Mouse (Mus musculus): ENCODE results near the gene Shd. TPM values are rescaled to one million over a fixed set of nuclear protein-coding genes. Genes with fewer than 3 reads are reported as not detected.

Gene Shd
- total RNA-seq, 1 experiment: 1.5 TPM

GRCm38 (mm10) chr17:56024476-56024875, 54.2 kb downstream of the Shd start:
- no peak for TF ChIP-seq CHD2 (IDR thresholded peaks at IDR 0.05; ENCODE audit: low read depth, low read length)
- TF ChIP-seq ZC3H11A (IDR thresholded peaks at IDR 0.05; ENCODE audit: borderline replicate concordance, low read depth, low read length): no peak
- TF ChIP-seq HCFC1 (IDR thresholded peaks at IDR 0.05; ENCODE audit: borderline replicate concordance, insufficient read depth, low read length): no peak
- TF ChIP-seq ZNF384 (IDR thresholded peaks at IDR 0.05; ENCODE audit: low read depth, low read length): no peak
- no peak for TF ChIP-seq MAFK (IDR thresholded peaks at IDR 0.05; ENCODE audit: insufficient read depth, low read depth, low read length)
- in situ Hi-C loops (cut with MboI; ENCODE audit: low sequenced_read_pairs in 2 of 2, unreplicated experiment in 2 of 2): no loop called here
- no peaks in the 10 kb centered on the region for H3K9me3 ChIP-seq (ENCODE audit: control insufficient read depth, insufficient read depth, low read depth, low read length)
- H3K9ac ChIP-seq (ENCODE audit: insufficient read depth, low read depth, low read length, poor library complexity, severe bottlenecking): no peak overlapping the region
- H3K27ac ChIP-seq (ENCODE audit: insufficient read depth, low read depth, low read length, poor library complexity, severe bottlenecking): no peak overlapping the region
- peaks cover 14% of the 10 kb centered on the region; the same call in 1 of the 2 replicates for H3K36me3 ChIP-seq (ENCODE audit: control insufficient read depth, insufficient read depth, low read length, poor library complexity, severe bottlenecking)
- no peak overlapping the region for H3K4me3 ChIP-seq (ENCODE audit: insufficient read depth in 1 of 2, low read depth in 1 of 2, low read length in 2 of 2, poor library complexity in 1 of 2, severe bottlenecking in 1 of 2)
- no peak for DNase-seq (ENCODE audit: low read depth, low spot score)
- H3K4me1 ChIP-seq (ENCODE audit: control insufficient read depth in 2 of 2, insufficient read depth in 2 of 2, low read length in 2 of 2, poor library complexity in 1 of 2): no peaks in the 10 kb centered on the region

- Histone ChIP-seq H3K9ac (ENCODE audit: insufficient read depth, low read depth, low read length, poor library complexity, severe bottlenecking) (no peak overlapping the region), H3K27ac (ENCODE audit: insufficient read depth, low read depth, low read length, poor library complexity, severe bottlenecking) (no peak overlapping the region), H3K4me3 (ENCODE audit: insufficient read depth in 1 of 2, low read depth in 1 of 2, low read length in 2 of 2, poor library complexity in 1 of 2, severe bottlenecking in 1 of 2) (no peak overlapping the region), H3K36me3 (ENCODE audit: control insufficient read depth, insufficient read depth, low read length, poor library complexity, severe bottlenecking) (peaks cover 14% of the 10 kb centered on the region; the same call in 1 of the 2 replicates), H3K9me3 (ENCODE audit: control insufficient read depth, insufficient read depth, low read depth, low read length) (no peaks in the 10 kb centered on the region), H3K4me1 (ENCODE audit: control insufficient read depth in 2 of 2, insufficient read depth in 2 of 2, low read length in 2 of 2, poor library complexity in 1 of 2) (no peaks in the 10 kb centered on the region)
- DNase-seq (ENCODE audit: low read depth, low spot score): no peak
- TF ChIP-seq HCFC1 (IDR thresholded peaks at IDR 0.05; ENCODE audit: borderline replicate concordance, insufficient read depth, low read length): no peak
- no peak for TF ChIP-seq ZNF384 (IDR thresholded peaks at IDR 0.05; ENCODE audit: low read depth, low read length)
- TF ChIP-seq CHD2 (IDR thresholded peaks at IDR 0.05; ENCODE audit: low read depth, low read length): no peak
- no peak for TF ChIP-seq MAFK (IDR thresholded peaks at IDR 0.05; ENCODE audit: insufficient read depth, low read depth, low read length)
- no peak for TF ChIP-seq ZC3H11A (IDR thresholded peaks at IDR 0.05; ENCODE audit: borderline replicate concordance, low read depth, low read length)
- in situ Hi-C loops (cut with MboI; ENCODE audit: low sequenced_read_pairs in 2 of 2, unreplicated experiment in 2 of 2): no loop called here
Observed at GRCm38 (mm10) chr17:56024931-56025330, 54.7 kb downstream of the Shd start.

Other genes with a start within 250 kb of the Shd start
- not detected in 2 replicates for gene Adgre4, start 220.5 kb upstream of the Shd start, total RNA-seq (2012; rRNA removed)
- gene Zfp119a, start 91.5 kb upstream of the Shd start, total RNA-seq (2012; rRNA removed): 4.2 and 5.4 TPM in 2 replicates
- gene Zfp959, start 78.4 kb upstream of the Shd start, total RNA-seq (2012; rRNA removed): 6.6 and 6.9 TPM in 2 replicates
- gene Zfp119b, start 21.0 kb upstream of the Shd start, total RNA-seq (2012; rRNA removed): 3.9 and 4.6 TPM in 2 replicates
- gene Ebi3, start 17.8 kb upstream of the Shd start, total RNA-seq (2012; rRNA removed): 0.49 and 0.74 TPM in 2 replicates
- 14.0 and 14.7 TPM in 2 replicates for gene Yju2, start 11.4 kb upstream of the Shd start, total RNA-seq (2012; rRNA removed)
- gene Fsd1, start 16.0 kb downstream of the Shd start, total RNA-seq (2012; rRNA removed): 24.2 and 50.7 TPM in 2 replicates
- gene Stap2, start 35.1 kb downstream of the Shd start, total RNA-seq (2012; rRNA removed): 3.4 and 6.4 TPM in 2 replicates
- gene Mpnd, start 35.2 kb downstream of the Shd start, total RNA-seq (2012; rRNA removed): 39.0 and 61.5 TPM in 2 replicates
- 67.7 and 73.8 TPM in 2 replicates for gene Sh3gl1, start 66.2 kb downstream of the Shd start, total RNA-seq (2012; rRNA removed)
- gene Chaf1a, start 70.0 kb downstream of the Shd start, total RNA-seq (2012; rRNA removed): 48.3 and 57.9 TPM in 2 replicates
- gene Ubxn6, start 104.6 kb downstream of the Shd start, total RNA-seq (2012; rRNA removed): 34.8 and 38.8 TPM in 2 replicates
- gene Hdgfl2, start 109.2 kb downstream of the Shd start, total RNA-seq (2012; rRNA removed): 165 and 204 TPM in 2 replicates
- gene Plin4, start 139.3 kb downstream of the Shd start, total RNA-seq (2012; rRNA removed): 0.31 and 0.69 TPM in 2 replicates
- gene Plin5, start 147.1 kb downstream of the Shd start, total RNA-seq (2012; rRNA removed): 1.4 and 2.1 TPM in 2 replicates
- not detected in 2 replicates for gene Lrg1, start 151.5 kb downstream of the Shd start, total RNA-seq (2012; rRNA removed)
- 2.9 and 7.1 TPM in 2 replicates for gene Sema6b, start 169.9 kb downstream of the Shd start, total RNA-seq (2012; rRNA removed)
- 1.3 and 1.7 TPM in 2 replicates for gene Tnfaip8l1, start 192.0 kb downstream of the Shd start, total RNA-seq (2012; rRNA removed)
- 71.1 and 95.2 TPM in 2 replicates for gene Mydgf, start 213.5 kb downstream of the Shd start, total RNA-seq (2012; rRNA removed)
- gene Dpp9, start 248.4 kb downstream of the Shd start, total RNA-seq (2012; rRNA removed): 27.4 and 27.5 TPM in 2 replicates